Mouse (Mus musculus) heart, adult 2 months (tissue): ENCODE measurements at regions not wholly inside any gene's neighbourhood (a gene's known extent, or its start where the extent isn't known, plus 50 kb on each side); places are given as distances from the start of the nearest gene placed in this dataset.

Experiments
- CTCF ChIP-seq: fragments of 200-600 bp; IDR thresholded peaks from 2 replicates; pipeline ENCODE4 v1.8.1; 2022; ENCODE audit warnings: antibody characterized with exemption, mild to moderate bottlenecking, moderate library complexity
- POLR2A ChIP-seq: fragments of 200-500 bp; IDR thresholded peaks from 2 replicates; pipeline ENCODE4 v1.6.1; 2011; ENCODE audit warnings: mild to moderate bottlenecking, low read depth, low read length, control low read depth; ENCODE audit not compliant: insufficient read depth

GRCm38 (mm10) chr7:73163687-73164086 lies 211.6 kb upstream of the Rgma start:
- no peak for TF ChIP-seq CTCF
- no peak for TF ChIP-seq POLR2A
